Mouse (Mus musculus): ENCODE data around the gene Pard3b. TPM values are rescaled to one million over a fixed set of nuclear protein-coding genes. Genes with fewer than 3 reads are reported as not detected.
A peak's percentile ranks its signal among the peaks of the same experiment; 100 is the strongest.

Gene Pard3b
- polyA plus RNA-seq, 1 experiment: 2.0 TPM

DNA sequence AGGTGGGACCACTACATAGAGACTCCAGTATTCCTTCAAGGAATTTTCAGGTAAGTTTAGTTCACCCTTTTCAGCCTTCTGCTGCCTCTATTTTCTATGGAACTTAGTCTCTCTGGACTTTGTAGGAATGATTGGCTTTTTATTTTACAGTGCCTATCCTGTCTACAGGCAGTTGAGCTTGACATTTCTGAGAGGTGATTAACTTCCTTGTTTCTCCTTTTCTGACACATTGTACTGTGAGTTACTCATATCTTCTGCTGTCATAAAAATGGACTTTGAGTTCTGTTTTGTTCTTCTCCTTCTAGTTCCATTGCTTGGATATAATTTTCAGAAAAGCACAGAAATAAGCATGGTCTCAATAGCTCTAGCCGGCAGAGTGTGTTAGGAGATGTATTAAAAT lies 112.4 kb downstream of the Pard3b start:
- DNase-seq (ENCODE audit: low read depth): no peak

DNA sequence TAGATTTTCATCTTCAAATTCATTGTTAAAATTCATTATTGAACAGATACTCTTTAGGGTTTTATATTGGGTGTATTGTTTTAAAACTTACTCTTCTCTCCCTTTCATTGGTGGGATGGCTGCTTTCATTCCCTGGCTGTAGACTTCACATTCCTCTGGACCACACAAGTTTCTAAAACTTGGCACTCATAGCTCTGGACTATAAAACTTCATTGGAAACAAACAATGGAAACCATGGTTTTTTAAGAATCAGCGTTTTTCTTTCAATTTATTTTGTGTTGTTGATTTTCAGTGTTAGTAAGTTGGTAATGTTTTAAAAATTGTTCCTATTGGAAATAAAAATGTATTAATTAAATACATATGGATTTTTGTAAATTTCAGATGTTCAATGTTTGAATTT lies 118.1 kb downstream of the Pard3b start:
- no peak for DNase-seq (ENCODE audit: low read depth)

DNA sequence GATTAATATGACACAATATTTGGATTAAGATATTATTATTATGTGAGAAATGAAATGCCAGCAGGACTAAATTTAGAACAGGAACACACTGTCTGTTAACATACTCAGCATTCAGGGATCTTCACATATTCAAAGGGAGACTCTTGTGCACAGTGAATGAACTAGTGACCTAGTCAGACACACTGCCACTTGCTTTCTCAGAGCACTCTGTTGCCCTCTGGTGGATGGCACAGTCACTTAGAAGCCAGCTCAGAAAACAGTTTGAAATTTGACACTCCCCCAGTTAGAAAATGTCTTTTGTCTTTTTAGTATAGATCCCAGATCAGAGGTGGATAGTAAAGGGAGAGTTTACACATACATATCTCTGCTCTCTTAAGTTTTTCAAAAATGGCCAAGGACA lies 132.6 kb downstream of the Pard3b start:
- DNase-seq (ENCODE audit: low read depth): no peak

DNA sequence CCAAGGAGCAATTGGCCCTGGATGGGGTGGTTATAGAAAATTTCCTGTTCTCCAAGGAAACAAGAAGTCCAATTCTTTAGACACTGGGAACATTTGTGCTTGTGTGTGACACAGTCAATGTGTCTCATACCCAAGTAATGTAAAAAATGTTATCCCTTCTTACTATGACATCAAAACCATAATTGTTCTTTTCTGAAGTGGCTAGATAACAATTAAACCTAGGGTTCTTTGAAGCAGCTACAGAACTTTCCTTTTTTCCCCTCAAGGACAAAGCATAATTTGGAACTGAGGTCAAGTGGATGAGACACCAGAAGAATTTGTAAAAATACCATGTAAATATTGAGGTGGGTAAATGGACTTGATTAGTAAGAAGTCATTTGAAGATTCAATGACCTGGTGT lies 140.1 kb downstream of the Pard3b start:
- no peak for DNase-seq (ENCODE audit: low read depth)

DNA sequence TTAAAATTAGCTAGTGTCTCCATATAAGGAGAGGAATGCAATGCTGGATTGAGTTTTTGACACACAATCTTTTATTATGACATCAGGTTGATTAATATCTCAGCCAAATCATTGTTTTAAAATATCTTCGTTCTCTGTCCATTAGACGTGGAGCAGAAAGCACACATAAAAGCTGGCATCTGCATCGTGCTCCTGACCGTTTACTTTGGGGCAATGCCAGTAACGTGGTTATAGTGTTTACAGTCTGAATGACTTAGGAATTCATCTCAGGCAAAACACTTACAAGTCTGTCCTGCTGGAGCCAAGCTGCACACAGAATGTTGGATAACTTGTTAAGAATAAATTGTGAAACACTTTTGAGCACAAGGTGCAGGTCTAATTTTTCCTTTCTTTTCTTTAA lies 141.3 kb downstream of the Pard3b start:
- DNase-seq (ENCODE audit: low read depth): no peak

DNA sequence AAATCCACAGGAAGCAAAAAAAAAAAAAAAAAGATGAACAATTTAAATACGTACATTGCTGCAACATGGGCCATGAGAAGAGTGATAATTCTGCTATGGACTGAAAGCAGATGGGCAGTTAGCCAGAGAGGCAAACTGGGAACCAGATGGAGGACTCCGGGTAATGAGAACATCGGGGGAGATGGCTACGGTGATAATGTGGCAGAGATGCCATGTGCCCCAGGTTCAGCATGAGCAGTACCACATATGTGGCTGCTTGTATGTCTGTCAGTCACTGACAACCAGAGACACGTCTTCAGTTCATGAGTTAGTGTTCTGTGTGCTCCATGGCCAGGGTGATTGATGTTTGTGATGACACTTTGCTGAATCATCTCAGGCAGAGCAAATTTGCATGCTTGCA lies 157.7 kb downstream of the Pard3b start:
- no peak for DNase-seq (ENCODE audit: low read depth)

DNA sequence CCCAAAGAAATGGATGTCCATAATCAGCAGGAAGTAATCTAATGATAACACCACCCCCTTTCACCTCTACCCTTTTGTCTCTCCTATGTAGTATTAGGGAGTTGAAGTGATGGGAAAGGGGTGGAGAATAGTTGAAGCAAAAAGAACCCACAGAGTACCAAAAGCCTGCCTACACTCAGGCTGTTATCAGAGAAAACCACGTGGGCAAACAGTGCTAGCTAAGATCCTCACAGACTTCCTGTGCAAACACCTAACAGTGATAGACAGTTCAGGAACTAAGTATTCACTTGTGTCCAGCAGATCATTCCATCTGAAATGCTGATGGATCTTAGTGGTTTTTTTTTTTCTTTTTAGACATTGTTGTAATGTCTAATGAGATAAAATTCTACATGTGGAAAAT lies 181.6 kb downstream of the Pard3b start:
- no peak for DNase-seq (ENCODE audit: low read depth)

DNA sequence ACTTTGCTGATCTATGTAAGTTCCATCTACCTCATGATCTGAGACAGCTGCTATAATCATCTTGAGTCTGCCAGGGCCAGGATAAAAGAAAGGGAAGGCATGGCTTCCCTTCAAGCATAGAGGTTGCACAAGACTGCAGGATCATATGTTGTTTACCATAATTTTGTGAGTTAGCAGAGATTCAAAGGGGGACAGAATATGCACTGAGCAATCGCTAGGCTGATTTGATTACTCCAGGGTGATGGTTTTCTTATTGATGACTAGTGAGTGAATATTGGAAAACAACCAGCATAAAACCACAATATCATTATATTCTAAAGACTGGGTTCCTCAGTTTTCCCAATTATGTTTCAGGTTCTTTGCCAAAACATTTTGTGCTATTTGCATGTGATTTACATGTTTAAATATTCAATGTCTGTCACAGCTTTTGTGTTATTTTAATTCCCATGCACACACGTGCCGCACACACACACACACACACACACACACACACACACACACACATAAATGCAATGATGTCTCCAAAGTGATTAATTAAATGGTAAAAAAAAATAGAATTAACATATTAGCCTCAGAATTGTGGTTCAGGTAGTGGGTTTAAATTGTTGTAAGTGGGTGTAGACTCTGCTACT lies 187.1 kb downstream of the Pard3b start:
- no peak for DNase-seq (ENCODE audit: low read depth)

DNA sequence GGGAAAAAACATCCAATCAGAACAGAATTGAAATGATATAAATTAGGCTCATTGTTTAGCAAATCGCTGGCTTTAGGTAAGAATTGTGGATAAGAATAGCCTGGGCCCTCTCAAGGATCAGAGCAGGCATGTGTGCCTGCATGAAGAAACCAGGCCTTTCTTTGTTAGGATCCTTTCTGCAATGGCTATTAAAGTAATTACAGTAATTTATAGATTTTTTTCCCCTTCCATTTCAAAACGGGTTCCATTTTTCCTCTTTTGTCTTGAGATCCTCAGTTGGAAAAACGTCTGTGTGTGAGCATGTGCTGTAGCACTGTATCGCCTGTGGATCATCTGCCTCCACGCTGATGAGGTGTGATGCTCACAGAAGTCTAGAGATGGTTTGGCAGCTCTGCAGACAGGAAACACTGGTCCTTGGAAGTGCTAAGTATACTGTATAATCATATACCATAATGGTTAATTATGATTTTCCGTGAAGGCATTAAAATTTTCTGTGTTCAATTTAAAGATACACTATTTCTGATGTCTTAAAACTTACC lies 198.5 kb downstream of the Pard3b start:
- no peak for DNase-seq (ENCODE audit: low read depth)

DNA sequence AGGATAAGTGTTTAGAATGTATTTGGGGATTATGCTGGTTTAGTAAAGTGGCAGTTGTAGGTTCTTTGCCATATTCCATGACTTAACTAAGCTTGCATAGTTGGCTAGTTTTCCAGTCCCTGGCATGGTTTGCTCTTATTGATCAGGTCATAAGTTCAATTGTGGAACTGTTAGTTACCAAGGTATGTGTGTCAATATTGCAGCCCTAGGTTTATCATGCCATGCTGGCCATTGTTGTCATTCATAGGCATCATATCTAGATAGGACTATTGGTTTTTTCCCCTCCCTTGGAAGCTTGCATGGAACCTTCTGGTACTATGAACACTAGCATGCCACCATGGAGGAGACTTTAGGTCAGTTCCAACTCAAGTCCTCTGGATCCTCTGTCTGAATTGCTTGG lies 208.0 kb downstream of the Pard3b start:
- DNase-seq (ENCODE audit: low read depth): no peak

DNA sequence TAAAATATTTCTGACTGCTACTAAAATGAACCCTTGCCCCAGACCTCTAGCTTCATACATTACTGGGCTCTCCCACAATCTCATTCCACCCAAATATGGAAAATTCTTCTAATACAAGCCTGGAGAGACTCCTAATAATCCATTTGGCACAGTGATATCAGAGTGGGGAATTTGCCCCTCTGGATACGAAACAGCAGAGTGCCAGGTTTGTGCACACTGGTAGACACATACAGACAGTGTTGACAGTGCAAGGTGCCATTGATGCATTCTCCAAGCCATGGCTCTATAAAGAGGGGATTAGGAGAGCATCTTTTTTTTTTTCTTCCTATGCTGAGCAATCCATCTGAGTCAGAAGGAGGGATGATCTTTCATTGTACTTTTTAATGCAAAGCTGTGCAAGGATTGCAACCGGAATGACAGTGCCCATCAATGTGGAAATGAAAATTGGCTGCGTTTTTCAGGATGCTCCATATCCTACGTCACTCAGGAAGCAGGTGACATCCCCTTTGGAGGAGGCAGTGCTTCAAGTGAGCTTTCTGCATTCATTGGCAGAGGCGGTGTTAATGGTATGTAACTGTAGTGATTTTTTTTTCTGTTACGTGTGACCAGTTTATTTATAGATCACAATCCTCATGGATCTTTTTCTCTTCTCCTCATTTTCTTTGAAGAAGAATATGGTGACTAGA lies 210.5 kb downstream of the Pard3b start:
- no peak for DNase-seq (ENCODE audit: low read depth)

DNA sequence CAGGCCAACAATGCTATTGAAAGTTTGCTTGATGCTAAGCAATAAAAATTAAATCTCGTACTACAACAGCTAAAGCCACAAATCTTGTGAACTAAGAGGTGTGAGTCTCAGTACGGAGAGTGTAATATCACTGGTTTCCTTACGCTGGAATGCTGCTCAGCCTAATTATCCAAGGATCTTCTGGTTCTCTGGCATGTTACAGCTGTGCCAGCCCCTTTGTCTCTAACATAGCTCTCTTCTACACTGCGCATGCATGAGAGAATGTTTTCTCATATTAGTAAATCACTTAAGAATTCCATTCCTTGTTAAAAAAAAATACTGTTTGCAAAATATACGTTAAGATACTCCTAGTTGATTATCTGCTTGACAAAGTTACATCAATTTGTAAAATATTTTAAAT lies 211.8 kb downstream of the Pard3b start:
- no peak for DNase-seq (ENCODE audit: low read depth)

DNA sequence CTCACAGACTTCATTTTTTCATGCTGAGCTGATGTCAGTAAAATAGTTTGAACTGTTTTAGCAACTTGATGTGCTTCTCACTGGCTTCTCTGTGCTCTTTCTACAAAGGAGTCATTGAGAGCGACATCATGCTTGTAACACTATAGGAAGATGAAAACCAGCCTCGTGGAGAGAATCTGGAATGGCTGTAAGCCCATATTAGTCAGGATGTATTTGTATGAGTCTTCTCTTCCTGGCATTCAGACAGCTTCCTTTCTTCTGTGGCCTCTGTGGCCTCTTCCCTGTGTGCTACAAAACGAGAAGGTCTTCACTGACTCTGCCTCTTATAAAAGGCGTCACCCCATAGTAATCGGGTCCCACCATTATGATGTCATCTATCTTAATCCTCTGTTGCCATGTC lies 212.6 kb downstream of the Pard3b start:
- no peak for DNase-seq (ENCODE audit: low read depth)

DNA sequence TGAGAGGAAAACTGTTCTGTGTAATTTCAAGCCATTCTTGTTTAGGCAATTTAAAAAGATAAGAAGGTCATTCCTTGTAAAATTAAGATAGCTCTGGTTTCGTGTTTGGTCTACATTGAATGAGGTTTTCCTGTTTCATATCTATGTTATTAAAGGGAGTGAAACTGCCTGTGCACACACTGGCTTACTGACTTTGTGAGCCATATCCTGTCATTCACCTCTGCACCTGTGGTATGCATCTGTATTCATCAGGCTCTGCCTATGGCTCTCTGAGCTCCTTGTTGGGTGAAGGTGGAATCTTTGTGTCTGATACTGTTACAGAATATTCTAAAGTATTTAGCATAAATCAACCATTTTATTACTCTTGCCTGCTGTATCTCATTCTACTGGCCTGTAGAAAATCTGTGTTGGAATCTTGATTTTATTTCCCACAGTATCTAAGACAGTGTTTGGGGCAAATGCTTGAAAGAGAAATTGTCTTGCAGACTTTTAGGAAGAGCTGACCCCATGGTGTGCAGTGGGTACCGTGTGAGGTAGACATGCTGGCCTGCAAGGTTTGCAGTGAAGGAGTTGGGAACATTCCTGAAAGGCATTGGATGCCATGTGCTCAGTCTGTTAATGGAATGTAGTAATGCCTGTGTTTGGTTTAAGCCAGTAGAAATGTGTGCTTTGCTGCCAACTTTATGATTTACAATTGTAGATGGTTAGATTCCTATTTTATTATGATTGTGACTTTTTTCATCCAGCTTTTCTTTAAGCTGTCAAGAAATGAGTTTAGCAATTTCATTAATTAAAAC lies 228.9 kb downstream of the Pard3b start:
- DNase-seq (ENCODE audit: low read depth): no peak

DNA sequence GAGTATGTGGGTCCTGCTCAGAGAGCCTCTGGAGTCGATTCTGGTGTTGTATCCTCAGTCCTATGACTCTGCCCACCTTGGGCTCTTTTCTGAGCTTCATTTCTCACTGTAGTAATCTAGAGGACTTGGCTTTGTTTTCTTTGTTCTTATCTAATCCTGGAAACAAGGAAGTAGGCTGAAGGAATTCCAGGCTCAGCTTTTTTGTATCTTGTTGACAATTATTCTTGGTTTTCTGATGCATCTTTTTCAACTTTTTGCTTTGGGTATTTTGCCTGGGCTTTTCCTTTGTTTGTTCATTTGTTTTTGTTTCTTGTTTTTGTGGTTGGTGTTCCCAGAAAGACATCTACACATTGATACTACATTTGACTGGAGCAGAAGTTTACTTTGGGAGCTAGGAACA lies 236.3 kb downstream of the Pard3b start:
- no peak for DNase-seq (ENCODE audit: low read depth)

DNA sequence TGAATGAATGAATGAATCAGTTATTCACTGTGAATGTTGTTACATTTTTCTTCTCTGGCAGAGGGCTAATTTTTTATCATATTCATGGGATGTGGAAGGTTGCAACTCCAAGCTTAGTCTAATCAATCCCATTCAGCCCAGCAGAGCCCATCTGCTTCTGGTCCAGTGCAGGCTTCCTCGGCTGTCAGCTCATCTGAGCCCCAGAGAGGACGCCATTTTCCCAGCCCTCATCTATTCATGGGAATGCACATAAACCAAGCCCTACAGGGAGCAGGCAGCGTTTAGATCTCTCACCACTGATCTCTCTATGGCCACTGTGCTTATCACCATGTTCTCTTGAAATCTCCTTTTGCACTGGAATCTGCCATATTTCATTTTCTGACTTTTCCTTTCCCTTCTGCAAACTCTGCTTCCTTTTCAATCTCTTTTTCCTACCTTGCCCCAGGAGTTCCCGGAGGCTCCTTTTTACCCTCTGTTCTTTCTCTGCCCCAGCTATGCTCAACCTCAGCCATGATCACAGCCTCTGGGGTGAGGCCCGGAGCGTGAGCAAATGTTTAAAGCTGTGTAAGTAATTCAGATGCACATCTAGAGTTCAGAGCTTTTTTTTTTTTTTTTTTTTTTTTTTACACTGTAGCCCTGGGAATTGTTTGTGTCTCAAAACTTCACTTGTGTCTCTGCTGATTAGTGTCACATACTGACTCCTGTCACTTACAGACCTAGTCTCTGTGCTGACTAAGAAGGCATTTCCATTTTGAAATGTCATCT lies 241.3 kb downstream of the Pard3b start:
- DNase-seq (ENCODE audit: low read depth): no peak

DNA sequence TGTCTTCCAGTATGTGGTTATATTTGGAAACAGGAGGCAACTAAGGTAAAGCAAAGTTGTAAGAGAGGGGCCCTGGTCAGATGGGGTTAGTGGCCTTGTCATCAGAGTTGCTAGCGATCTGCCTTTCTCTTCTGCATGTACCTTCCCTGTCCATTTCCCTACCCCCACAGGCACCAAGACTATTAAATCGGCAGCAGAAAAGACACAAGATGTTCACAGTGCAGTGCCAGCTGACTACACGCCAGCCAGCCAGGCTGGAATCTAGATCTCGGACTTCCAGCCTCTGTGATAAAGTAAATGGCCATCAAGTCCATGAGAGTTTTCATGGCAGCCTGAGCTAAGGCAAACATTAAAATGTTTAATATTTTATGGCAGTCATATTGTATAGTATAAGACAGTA lies 257.4 kb downstream of the Pard3b start:
- DNase-seq (ENCODE audit: low read depth): no peak

DNA sequence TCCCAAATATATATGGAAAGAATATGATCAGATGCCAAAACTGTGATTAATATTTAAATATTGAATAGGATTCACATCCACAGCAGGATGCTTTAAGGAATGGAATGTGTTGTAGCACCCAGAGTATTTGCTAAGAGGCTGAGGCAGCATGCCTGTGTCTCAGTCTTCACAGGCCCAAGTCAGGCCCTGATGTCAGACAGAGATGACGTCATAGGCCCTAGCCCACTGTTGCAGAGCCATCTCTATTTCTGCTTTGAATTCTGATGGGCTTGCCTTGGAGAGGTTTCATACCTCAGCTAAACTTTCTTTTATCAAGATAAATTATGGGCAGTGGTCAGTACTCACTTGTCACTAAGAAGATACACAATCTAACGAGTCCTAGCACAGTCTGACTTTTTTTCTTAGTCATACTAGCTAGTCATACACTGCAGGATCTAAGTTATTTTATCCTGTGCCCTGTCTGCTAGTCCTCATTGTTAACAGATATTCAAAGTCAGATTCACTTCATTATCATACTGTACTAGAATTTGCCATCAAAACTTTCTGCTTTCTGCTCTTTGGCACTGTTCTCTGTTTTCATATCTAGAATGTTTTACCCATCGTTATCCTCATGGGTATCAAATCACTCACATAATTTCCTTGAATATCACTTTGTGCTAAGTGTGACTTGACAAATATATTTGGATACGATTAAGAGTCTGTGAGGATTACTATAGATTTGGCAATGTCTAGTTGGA lies 264.8 kb downstream of the Pard3b start:
- no peak for DNase-seq (ENCODE audit: low read depth)

DNA sequence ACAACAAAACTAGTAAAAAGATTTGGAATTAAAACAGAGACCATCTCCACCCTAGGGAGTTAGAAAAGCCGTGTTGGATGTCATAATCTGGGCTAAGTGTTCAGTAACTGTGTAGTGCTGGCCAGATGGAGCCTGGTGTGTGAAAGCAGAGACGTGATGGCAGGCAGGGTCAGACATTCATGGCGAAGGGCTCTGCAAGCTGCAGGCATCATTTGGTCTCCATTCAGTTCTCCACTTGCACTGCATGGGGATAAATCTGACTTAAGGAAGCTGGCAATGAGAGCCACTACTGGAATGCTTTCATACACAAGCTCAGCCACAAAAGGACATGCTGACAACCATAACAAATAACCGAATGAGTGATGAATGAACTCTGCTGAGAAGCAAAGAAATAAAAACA lies 265.4 kb downstream of the Pard3b start:
- no peak for DNase-seq (ENCODE audit: low read depth)

DNA sequence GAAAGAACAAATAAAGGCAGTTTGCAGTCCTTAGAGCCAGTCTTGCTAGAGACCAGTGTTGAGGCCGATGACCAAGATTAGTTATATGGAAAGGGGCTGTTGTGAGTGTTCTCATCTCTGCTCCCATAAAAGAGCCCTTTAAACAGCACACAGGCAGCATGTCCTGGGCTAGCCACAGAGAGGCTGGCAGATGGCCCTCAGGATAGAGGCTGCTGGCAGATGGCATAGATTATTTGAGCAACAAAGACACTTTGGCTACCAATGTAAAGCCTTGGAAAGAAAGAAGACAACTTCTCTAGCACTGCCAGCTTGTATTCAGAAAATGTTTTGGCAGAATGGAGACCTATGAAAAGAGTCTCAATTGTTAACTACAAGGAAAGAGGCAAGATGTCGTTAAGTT lies 274.3 kb downstream of the Pard3b start:
- DNase-seq (ENCODE audit: low read depth): peak; percentile 30

DNA sequence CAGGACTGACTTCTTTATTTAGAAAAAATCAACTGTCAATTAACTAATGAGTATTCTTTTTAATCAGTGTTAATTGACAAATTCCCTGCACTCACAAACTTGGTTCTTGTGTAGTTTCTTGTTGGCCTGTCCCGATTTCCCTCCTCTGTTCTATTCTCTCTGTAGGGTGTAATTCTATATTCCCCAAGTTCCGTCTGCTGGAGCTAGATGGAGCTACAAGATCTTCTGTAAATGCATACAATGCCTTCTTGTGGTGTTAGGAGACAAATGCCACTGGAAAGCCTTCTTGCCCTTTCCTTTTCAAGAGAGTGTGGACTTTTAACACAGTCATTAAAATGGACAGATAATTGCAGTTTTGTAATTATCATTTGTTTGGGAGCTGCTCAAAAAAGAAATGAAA lies 286.3 kb downstream of the Pard3b start:
- DNase-seq (ENCODE audit: low read depth): no peak
